In the genomic region with DNA sequence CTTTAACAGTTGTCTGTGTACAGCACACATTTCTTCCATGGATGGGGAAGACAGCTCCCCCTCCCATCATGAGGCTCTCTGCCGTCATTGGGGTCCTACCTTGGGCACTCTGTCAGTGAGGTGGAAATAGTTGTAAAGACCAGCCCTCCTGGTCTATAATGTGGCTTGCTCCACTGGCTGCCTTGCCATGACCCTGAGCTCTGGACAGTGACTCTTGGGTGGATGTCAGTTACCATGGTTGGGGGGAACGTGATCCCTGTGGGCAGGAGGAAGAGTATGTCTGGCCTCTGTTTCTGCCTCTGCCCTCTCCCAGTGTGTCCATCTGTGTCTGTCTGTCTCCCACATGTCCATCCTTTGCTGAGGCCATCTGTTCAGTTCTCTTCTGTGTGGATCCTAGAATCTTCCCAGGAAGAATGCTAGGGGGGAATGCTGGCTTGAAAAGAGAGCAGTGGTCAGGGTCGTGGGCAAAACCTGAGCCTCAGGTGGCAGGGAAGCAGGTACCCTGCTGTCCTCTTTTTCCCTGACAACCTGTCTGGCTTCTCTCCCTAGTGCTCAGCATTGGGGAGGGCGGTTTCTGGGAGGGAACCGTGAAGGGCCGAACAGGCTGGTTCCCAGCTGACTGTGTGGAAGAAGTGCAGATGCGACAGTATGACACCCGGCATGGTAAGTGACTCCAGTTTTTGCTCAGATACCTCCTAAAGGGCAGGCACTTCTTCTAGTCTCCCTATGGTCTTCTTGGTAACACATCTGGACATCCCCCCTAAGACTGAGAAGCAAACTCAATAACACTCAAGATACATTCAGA, we compare ENCODE assay signal across 10 mouse cellular contexts. TPM values are rescaled to one million over a fixed set of nuclear protein-coding genes. Genes with fewer than 3 reads are reported as not detected.
A peak's percentile ranks its signal among the peaks of the same experiment; 100 is the strongest.
DNase-seq lines count a peak whose midpoint lies in the region; ATAC-seq and TF ChIP-seq lines count a peak whose summit lies in the region.
"Had no signal": no experiment of that assay in that cellular context is flagged by ENCODE, and none has a peak within 500 bp of the region (broad histone marks: within the 10 kb centered on the region; RNA-seq: fewer than 3 reads in every experiment).

No protein-coding gene starts in this region.

- H3K9me3 ChIP-seq in lung, embryonic 14.5 days (ENCODE audit: low read depth, low read length): no peaks in the 10 kb centered on the region
- H3K9me3 ChIP-seq in embryonic facial prominence, embryonic 15.5 days (replicated peaks): no peaks in the 10 kb centered on the region
- H3K9me3 ChIP-seq in limb, embryonic 10.5 days (replicated peaks): no peaks in the 10 kb centered on the region
- no peaks in the 10 kb centered on the region for H3K9me3 ChIP-seq in stomach, embryonic 15.5 days

- H3K4me3 ChIP-seq in lung, embryonic 14.5 days (ENCODE audit: low read depth, low read length): peak overlapping the region; percentile 59
- peak overlapping the region; percentile 64 for H3K4me3 ChIP-seq in embryonic facial prominence, embryonic 15.5 days (replicated peaks)
- peak overlapping the region; percentile 72 for H3K4me3 ChIP-seq in limb, embryonic 10.5 days
- peak overlapping the region; percentile 56 for H3K4me3 ChIP-seq in stomach, embryonic 15.5 days (replicated peaks)

- TF ChIP-seq CTCF in lung, embryonic 14.5 days (IDR thresholded peaks at IDR 0.05; ENCODE audit: low read depth): no peak

- H3K36me3 ChIP-seq in lung, embryonic 14.5 days (ENCODE audit: insufficient read depth): peaks cover 9% of the 10 kb centered on the region
- H3K36me3 ChIP-seq in embryonic facial prominence, embryonic 15.5 days: no peaks in the 10 kb centered on the region; the same call in 1 of the 2 replicates
- H3K36me3 ChIP-seq in limb, embryonic 10.5 days: no peaks in the 10 kb centered on the region
- H3K36me3 ChIP-seq in stomach, embryonic 15.5 days: no peaks in the 10 kb centered on the region

- no peak for ATAC-seq in lung, embryonic 14.5 days (ENCODE audit: insufficient read depth)
- ATAC-seq in embryonic facial prominence, embryonic 15.5 days (ENCODE audit: insufficient number of reproducible peaks, low FRiP score, low TSS enrichment, low read depth): no peak
- no peak for ATAC-seq in stomach, embryonic 15.5 days (ENCODE audit: insufficient read depth, low FRiP score, low read depth)

- no peak for DNase-seq in lung, embryonic 14.5 days
- no peak for DNase-seq in lung, adult 18-20 months
- peak; percentile 28 for DNase-seq in limb, embryonic 10.5 days (ENCODE audit: low spot score)
- DNase-seq in urinary bladder, adult 18-20 months (ENCODE audit: low spot score in 2 of 2): no peak
- DNase-seq in kidney, adult 9 months: no peak
- DNase-seq in right cerebral cortex, postnatal 25 days: no peak
- DNase-seq: right cerebral cortex, adult 18-20 months had no signal

- no peaks in the 10 kb centered on the region for H3K4me1 ChIP-seq in lung, embryonic 14.5 days (ENCODE audit: insufficient read depth)
- peaks cover 15% of the 10 kb centered on the region for H3K4me1 ChIP-seq in embryonic facial prominence, embryonic 15.5 days
- peaks cover 12% of the 10 kb centered on the region for H3K4me1 ChIP-seq in limb, embryonic 10.5 days
- 0 out of 2 replicates have a peak, but pooled peaks cover 7% of the 10 kb centered on the region for H3K4me1 ChIP-seq in stomach, embryonic 15.5 days

- peaks cover 15% of the 10 kb centered on the region; the same call in 1 of the 2 replicates for H3K27me3 ChIP-seq in lung, embryonic 14.5 days (ENCODE audit: insufficient read depth, low read length)
- peaks cover 19% of the 10 kb centered on the region; the same call in 1 of the 2 replicates for H3K27me3 ChIP-seq in embryonic facial prominence, embryonic 15.5 days
- H3K27me3 ChIP-seq in limb, embryonic 10.5 days (ENCODE audit: low read depth, poor library complexity, severe bottlenecking): peaks cover 48% of the 10 kb centered on the region
- peaks cover 23% of the 10 kb centered on the region for H3K27me3 ChIP-seq in stomach, embryonic 15.5 days (replicated peaks)

- peak overlapping the region; percentile 87 for H3K4me2 ChIP-seq in lung, embryonic 14.5 days
- peak overlapping the region; percentile 93 for H3K4me2 ChIP-seq in embryonic facial prominence, embryonic 15.5 days (replicated peaks)
- H3K4me2 ChIP-seq in stomach, embryonic 15.5 days: peak overlapping the region; percentile 91

- H3K9ac ChIP-seq in lung, embryonic 14.5 days: no peak overlapping the region
- no peak overlapping the region for H3K9ac ChIP-seq in embryonic facial prominence, embryonic 15.5 days
- H3K9ac ChIP-seq in stomach, embryonic 15.5 days: no peak overlapping the region

- WGBS in lung, embryonic 14.5 days: 71% methylated on average over 8 of the region's 8 CpGs
- 63% methylated on average over 8 of the region's 8 CpGs for WGBS in embryonic facial prominence, embryonic 15.5 days
- 68% methylated on average over 8 of the region's 8 CpGs for WGBS in limb, embryonic 10.5 days
- 77% methylated on average over 8 of the region's 8 CpGs for WGBS in stomach, embryonic 15.5 days

- no peak overlapping the region for H3K27ac ChIP-seq in lung, embryonic 14.5 days (ENCODE audit: low read depth)
- H3K27ac ChIP-seq in embryonic facial prominence, embryonic 15.5 days (replicated peaks): no peak overlapping the region
- no peak overlapping the region for H3K27ac ChIP-seq in limb, embryonic 10.5 days
- no peak overlapping the region for H3K27ac ChIP-seq in stomach, embryonic 15.5 days

RNA-seq across cellular contexts. Expression of a gene that starts 25.4 kb away (rescaled TPM):
- polyA plus RNA-seq in lung, embryonic 14.5 days (2014; fragmentation: Nextera tagmentation; extraction: Ambion mirVana): 3.2 and 3.9 TPM in 2 replicates
- polyA plus RNA-seq in embryonic facial prominence, embryonic 15.5 days (2015; fragmentation: Nextera tagmentation; extraction: Ambion mirVana): 2.3 and 3.0 TPM in 2 replicates
- 2.1 and 2.8 TPM in 2 replicates for polyA plus RNA-seq in limb, embryonic 10.5 days (2016; fragmentation: Nextera tagmentation; extraction: Ambion mirVana)
- polyA plus RNA-seq in stomach, embryonic 15.5 days (2015; fragmentation: Nextera tagmentation; extraction: Ambion mirVana): 1.7 and 1.9 TPM in 2 replicates

RNA-seq across cellular contexts. Expression of a gene that starts 43.3 kb away (rescaled TPM):
- 0.16 TPM in 1 of 2 replicates, not detected in the other for polyA plus RNA-seq in lung, embryonic 14.5 days (2014; fragmentation: Nextera tagmentation; extraction: Ambion mirVana)
- 0.13 and 0.24 TPM in 2 replicates for polyA plus RNA-seq in embryonic facial prominence, embryonic 15.5 days (2015; fragmentation: Nextera tagmentation; extraction: Ambion mirVana)
- polyA plus RNA-seq in limb, embryonic 10.5 days (2016; fragmentation: Nextera tagmentation; extraction: Ambion mirVana): 0.10 TPM in 1 of 2 replicates, not detected in the other
- polyA plus RNA-seq in stomach, embryonic 15.5 days (2015; fragmentation: Nextera tagmentation; extraction: Ambion mirVana): 0.14 and 0.23 TPM in 2 replicates
- polyA plus RNA-seq: liver, embryonic 16.5 days had no signal

RNA-seq across cellular contexts. Expression of a gene that starts 47.6 kb away (rescaled TPM):
- 12.7 and 14.2 TPM in 2 replicates for polyA plus RNA-seq in lung, embryonic 14.5 days (2014; fragmentation: Nextera tagmentation; extraction: Ambion mirVana)
- 27.8 and 30.1 TPM in 2 replicates for polyA plus RNA-seq in embryonic facial prominence, embryonic 15.5 days (2015; fragmentation: Nextera tagmentation; extraction: Ambion mirVana)
- polyA plus RNA-seq in limb, embryonic 10.5 days (2016; fragmentation: Nextera tagmentation; extraction: Ambion mirVana): 9.6 and 11.2 TPM in 2 replicates
- polyA plus RNA-seq in stomach, embryonic 15.5 days (2015; fragmentation: Nextera tagmentation; extraction: Ambion mirVana): 18.8 TPM in 2 replicates
